Mouse (Mus musculus) right cerebral cortex, postnatal 4 days (tissue): ENCODE measurements around the gene Gpx4.

ENCODE experiments used
- DNase-seq: peaks from one replicate; pipeline ENCODE4 v3.0.0-alpha.2; 2022

Gene Gpx4

GRCm38 (mm10) chr10:80047041-80047565, at the start of gene Gpx4:
Gene Gpx4 (plus strand): TSS chr10:80047166.
- no peak for DNase-seq

DNA sequence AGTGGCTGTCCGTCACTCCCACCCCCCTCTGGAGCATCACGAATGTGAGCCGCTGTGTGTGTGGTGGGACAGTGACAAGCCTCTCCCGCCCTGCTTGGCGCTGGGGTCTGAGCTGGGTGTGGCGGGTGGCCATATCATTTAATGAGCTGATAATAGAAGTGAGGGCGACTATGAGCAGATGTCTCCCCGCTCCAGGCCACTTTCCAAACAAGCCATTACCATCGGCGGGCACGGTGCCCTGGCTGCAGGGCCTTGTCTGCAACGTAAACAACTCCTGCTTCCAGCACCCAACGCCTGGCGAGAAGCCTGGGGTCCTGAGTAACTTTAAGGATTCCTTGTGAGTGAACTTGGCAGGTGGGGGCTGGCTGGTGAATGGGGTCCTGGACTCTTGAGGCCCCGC, 49.1 kb upstream of the Gpx4 start:
- no peak for DNase-seq

DNA sequence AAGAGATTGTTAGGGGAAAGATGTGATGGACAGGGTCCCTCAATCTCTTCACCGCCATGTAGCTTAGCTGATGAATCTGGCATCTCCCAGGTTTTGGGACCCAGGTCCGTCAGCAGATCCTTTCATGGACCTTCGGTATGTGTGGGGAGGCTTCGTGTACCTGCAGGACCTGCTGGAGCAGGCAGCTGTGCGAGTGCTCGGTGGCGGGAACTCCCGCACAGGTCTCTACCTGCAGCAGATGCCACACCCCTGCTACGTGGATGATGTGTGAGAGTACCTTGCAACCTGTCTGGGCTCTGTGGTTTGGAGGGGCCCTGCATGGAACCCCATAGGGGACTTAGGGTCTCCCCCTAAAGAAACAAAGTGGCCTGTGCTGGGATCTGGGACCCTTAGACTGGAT, 45.0 kb upstream of the Gpx4 start:
- no peak for DNase-seq

DNA sequence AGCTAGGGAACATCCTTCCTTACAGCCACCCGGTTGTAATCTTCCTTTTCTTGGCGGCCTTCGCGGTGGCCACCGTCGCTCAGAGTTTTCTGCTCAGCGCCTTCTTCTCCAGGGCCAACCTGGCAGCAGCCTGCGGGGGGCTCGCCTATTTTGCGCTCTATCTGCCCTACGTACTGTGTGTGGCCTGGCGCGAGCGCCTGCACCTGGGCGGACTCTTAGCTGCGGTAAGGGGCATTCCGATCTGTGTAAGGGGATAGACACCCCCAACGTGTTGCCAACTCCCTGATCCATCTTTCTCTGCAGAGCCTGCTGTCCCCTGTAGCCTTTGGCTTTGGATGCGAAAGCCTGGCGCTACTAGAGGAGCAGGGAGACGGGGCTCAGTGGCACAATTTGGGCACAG, 44.1 kb upstream of the Gpx4 start:
- no peak for DNase-seq

DNA sequence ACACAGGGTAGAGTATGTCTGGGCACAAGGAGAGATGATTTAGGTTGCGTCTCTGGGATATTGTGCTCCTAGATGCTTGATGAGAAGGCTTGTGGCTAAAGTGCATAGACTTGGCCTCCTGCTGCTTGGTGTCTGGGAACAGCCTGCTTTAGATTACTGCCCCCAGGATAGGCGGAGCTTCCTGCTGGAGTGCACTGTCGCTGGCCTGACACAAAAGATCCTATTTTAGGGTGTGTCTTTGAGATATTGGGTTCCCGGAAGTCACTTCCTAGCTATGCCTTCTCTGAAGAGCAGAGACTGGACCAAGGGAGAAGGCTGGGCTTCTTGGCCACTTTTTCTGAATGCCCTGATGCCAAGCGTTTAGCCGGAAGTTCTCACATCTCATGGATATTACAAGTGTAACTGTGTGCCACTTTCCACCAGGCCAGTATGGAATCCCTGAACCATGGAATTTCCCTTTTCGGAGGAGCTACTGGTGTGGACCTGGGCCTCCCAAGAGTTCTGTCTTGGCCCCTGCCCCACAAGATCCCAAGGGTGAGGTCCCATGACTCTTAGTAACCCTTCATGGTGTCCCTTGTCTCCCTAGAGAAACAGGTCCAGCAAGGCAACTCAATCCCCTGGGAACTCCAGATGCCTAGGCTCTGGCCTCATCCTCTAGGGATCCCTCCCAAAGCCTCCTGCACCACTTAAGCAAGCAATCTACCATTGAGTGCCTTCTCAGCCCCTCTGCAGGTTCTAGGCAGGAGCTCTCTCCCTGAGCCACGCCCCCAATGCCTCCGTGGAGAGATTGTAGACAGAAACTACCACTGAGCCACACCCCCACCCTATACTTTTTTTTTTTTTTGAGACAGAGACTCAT, 43.4 kb upstream of the Gpx4 start:
- DNase-seq = no peak

DNA sequence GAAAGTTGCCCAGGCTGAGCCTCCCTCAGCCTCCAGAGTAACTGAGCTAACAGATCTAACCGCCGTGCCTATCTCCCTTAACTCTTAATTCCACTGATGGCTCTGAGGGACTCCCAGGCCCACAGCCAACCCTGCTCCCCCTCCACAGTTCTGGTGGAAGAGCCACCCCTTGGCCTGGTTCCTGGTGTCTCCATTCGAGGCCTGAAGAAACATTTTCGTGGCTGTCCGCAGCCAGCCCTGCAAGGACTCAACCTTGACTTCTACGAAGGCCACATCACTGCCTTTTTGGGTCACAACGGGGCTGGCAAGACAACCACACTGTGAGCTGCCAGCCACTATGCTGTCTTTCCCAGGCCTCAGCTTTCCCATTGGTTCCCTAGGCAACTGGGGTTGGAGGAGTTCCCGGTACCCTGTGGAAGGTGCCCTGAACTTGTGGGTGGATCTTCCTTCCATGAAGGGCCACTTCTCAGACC, 42.7 kb upstream of the Gpx4 start:
- DNase-seq = no peak

- DNase-seq = no peak
These were observed 35.2 kb upstream of the Gpx4 start for GRCm38 (mm10) chr10:80011740-80012139.

DNA sequence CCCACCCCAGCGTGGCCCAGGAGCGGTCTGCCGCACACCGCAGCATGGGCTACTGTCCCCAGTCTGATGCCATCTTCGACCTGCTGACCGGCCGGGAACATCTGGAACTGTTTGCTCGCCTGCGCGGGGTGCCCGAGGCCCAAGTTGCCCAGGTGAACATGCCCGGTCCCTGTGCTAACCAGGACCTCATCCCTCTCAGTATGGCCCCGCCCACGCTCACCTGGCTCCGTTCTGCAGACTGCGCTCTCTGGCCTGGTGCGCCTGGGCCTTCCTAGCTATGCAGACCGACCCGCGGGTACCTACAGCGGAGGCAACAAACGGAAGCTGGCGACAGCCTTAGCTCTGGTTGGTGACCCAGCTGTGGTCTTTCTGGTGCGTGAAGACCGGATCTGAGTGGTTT, 33.4 kb upstream of the Gpx4 start:
- no peak for DNase-seq

GRCm38 (mm10) chr10:80014484-80015290, 32.3 kb upstream of the Gpx4 start:
- DNase-seq = no peak

- DNase-seq = no peak
These were observed 31.4 kb upstream of the Gpx4 start for GRCm38 (mm10) chr10:80015583-80015982.

GRCm38 (mm10) chr10:80016511-80016910, 30.5 kb upstream of the Gpx4 start, which contains the start of gene Arhgap45:
Gene Arhgap45 (plus strand): TSS chr10:80016653.
- DNase-seq = no peak

GRCm38 (mm10) chr10:80016931-80017330, 30.0 kb upstream of the Gpx4 start:
- no peak for DNase-seq

- no peak for DNase-seq
These were observed 29.6 kb upstream of the Gpx4 start for GRCm38 (mm10) chr10:80017361-80017760.

DNA sequence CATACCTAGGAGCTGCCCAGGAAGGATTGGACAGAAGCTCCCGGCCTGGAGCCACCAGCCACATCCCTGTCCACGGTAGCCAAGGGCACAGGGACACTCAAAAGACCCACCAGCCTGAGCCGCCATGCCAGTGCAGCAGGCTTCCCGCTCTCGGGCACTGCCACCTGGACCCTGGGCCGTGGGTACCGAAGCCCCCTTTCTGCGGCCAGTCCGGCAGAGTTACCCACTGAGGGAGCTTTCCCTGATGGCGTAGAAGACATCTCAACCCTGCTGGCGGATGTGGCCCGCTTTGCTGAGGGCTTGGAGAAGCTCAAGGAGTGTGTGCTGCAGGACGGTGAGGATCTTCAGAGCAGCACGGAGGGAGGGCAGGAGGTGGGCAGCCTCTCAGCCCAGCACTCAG, 29.2 kb upstream of the Gpx4 start:
- DNase-seq = no peak

DNA sequence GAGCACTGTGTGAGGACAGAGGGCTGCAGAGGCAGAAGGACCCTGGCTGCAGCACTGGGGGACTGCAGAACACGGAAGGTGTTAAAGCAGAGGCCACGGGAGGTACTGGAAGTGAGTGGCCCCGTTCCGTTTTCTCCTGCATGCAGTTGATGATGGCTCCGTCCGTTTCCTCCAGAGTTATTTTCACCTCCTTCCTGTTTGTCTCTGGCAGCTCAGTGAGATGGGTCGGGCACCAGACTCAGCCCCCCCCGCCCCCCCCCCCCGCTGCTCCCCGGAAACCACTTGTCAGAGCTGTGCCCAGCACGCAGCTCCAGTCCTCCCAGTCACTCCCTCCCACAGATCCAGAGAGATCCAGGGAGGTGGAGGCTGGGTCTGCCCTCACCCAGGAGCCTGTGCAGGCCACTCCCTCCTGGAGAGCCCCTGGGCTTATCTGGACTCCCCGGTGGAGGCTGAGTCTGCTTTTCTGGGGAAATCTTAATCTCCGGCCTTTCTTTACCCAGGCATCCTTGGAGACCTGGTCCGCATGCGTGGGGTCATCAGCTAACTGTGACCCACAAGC, 28.1 kb upstream of the Gpx4 start:
- DNase-seq = no peak

- no peak for DNase-seq
These were observed 27.4 kb upstream of the Gpx4 start for GRCm38 (mm10) chr10:80019471-80020131.

GRCm38 (mm10) chr10:80020191-80020590, 26.8 kb upstream of the Gpx4 start:
- DNase-seq = no peak

DNA sequence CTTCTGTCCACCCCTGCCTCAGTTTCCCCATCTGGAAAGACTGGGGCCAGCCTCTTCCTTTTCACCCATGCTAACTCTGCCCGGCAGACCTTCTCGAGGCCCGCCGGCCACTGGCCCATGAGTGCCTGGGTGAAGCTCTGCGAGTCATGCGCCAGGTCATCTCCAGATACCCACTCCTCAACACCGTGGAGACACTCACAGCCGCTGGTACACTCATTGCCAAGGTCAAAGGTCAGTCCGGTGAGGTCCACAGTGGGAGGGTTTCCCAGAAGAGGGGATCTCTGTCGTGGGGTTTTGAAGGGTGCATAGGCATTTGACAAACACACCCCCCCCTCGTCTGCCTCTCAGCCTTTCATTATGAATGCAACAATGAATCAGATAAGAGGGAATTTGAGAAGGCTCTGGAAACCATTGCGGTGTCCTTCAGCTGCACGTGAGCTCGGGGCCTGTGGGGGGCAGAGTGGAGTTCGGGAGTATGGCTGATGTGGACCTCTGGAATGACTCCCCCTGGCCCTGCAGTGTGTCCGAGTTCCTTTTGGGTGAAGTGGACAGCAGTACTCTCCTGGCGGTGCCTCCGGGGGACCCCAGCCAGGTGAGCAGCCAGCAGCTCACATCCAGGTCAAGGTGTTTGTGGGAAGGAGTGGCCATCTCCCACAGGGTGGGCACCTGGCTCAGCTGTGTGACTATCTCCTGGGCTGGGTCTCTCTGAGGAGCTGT, 26.2 kb upstream of the Gpx4 start:
- no peak for DNase-seq

- DNase-seq = no peak
These were observed 25.7 kb upstream of the Gpx4 start for GRCm38 (mm10) chr10:80021320-80021641.

- no peak for DNase-seq
These were observed 24.8 kb upstream of the Gpx4 start for GRCm38 (mm10) chr10:80022164-80022563.

DNA sequence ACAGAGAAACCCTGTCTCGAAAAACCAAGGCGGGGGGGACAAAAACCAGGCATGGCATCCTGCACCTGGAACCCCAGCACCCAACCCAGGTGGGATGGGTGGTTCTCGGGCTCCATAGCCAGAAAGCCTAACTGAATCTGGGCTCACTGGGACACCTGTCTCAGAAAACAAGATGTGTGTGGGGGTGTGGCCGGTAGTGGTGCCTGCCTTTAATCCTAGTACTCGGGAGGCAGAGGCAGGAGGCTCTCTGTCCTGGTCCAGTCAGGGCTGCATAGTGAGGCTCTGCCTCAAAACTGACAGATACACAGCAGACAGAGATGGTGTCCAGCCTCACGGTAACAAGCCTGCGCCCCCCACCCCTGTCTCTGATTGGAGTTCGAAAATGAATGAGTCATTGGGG, 24.2 kb upstream of the Gpx4 start:
- DNase-seq = no peak

- DNase-seq = no peak
These were observed 23.2 kb upstream of the Gpx4 start for GRCm38 (mm10) chr10:80023758-80024157.
